Mouse (Mus musculus) gastrocnemius, adult 18-20 months (tissue): ENCODE results near the gene Gm13694. TPM values are rescaled to one million over a fixed set of nuclear protein-coding genes. Genes with fewer than 3 reads are reported as not detected.
"Not testable (repeated sequence)": the region's sequence is repeated elsewhere in the genome, so short reads cannot be mapped to it uniquely, and the experiment has no call there.

ENCODE experiments used
- DNase-seq: peaks from one replicate; pipeline ENCODE4 v3.0.0; 2021; ENCODE audit warnings: low spot score
- long read RNA-seq, 2 experiments: library from polyadenylated mRNA; stranded (forward); transcript quantifications; one replicate each; pipeline ENCODE4 v2.0.0; 2021
- total RNA-seq, 2 experiments: library from RNA; stranded (reverse); gene quantifications; 2 replicates each; pipeline ENCODE4 v1.2.3; 2021

Gm13694 gene
- under 1 TPM; 0.64 to 0.85 TPM for total RNA-seq
- long read RNA-seq, experiment 1: 0 reads
- long read RNA-seq, experiment 2: 0 reads

DNA sequence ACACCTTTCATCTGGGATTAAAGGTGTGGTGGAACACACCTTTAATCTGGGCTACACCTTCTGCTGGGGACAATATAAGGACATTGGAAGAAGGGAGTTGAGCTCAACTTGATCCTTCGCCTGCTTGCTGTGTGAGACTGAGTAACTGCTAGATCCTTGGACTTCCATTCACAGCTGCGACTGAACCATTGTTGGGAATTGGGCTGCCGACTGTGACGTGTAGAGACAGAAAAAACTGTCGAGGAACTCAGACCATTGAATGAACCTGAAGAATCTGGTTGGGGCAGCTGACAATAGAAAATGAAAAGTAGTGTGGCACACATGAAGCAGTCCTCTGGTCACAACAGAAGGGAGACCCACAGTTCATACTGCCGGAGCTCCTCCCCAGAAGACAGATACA is at the start of gene Gm13694:
Gene Gm13694 (plus strand): TSS at position 301 of the 400 bp plus-strand sequence.
- not testable (repeated sequence) for DNase-seq

DNA sequence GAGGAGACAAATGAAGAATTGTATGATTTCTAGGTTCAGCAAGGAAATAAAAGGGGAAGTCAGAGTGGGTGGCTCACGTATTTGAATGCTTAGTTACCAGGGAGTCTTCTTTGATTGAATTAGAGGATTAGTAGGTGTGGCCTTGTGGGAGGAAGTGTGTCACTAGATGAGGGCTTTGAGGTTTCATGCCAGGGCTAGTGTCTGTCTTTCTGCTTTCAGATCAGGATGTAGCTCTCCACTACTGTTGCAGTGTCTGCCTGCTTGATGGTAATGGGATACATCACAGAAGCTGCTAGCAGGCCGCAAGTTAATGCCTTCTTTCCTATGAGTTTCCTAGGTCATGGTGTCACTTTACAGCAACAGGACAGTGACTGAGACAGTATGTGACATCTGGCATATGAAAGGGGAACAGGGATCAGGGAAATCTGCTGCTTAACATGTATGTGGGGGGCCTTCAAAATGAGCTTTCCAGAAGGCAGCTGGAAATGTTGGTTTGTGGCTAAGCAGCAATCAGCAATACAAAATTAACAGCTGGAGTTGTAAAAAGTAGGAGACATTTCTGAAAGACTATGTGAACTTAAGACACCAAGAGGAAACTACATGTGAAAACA is 49.1 kb upstream of the Gm13694 start:
- DNase-seq: no peak

DNA sequence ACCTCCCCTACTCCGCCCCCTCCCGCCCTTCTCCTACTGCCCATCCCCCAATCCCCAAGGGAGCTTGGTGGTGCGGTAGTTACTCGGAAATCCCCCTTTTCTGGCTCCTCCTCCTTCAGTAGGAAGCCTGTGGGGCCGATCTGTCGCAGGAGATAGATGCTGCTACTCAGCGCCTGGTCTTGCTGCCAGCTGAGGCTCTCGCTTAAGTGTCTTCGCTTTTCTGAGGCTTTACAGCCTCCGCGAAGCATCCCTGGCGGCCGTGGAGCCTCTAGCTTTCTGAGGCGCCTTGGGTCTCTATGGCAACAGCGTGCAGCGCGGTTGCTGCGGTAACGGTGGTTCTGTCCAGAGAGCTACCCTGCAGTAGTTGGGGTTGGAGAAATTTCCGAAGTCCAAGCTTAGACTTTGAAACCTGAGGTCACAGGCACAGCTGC is 37.8 kb upstream of the Gm13694 start, which contains the start of gene Zswim2:
Gene Zswim2 (minus strand): TSS at position 298 of the 431 bp plus-strand sequence.
- no peak for DNase-seq

DNA sequence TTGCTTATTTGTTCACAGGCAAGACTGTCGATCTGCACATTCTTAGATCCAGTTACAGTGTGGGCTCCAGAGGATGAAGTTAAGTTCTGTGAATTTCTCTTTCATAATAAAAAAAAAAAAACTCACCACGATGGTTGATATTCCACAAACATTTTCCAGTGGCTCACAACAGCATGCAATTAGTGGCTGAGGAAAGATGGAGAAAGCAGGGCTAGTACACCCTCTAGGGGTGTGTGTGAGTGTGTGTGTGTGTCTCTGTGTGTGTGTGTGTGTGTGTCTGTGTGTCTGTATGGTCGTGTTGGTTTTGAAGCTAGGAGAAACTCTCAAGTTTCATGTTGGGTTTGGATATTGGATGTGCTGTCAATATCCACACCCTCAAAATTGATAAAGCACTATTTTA is 37.4 kb upstream of the Gm13694 start:
- DNase-seq: no peak

DNA sequence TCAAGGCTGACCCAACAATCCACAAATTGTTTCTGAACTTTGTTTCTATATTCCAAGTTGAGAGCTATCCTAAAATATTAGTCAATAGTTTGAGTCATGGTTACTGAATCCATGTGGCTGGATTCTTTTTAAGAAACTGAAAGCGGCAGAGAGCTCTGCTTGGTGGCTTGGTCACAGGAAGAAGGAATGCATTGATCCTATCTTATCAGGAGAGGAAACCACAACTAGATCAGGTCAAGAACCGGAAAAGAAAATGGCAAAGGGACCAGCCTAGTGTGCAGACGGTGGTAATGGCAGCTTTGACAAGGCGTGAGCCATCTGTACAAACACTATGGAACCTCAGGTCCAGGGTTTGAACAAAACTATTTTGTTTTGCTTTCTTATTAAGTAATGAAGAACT is 36.9 kb upstream of the Gm13694 start:
- no peak for DNase-seq

DNA sequence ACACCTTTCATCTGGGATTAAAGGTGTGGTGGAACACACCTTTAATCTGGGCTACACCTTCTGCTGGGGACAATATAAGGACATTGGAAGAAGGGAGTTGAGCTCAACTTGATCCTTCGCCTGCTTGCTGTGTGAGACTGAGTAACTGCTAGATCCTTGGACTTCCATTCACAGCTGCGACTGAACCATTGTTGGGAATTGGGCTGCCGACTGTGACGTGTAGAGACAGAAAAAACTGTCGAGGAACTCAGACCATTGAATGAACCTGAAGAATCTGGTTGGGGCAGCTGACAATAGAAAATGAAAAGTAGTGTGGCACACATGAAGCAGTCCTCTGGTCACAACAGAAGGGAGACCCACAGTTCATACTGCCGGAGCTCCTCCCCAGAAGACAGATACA is 23.3 kb upstream of the Gm13694 start, which contains the start of gene Gm13698:
Gene Gm13698 (plus strand): TSS at position 301 of the 400 bp plus-strand sequence.
- not testable (repeated sequence) for DNase-seq

DNA sequence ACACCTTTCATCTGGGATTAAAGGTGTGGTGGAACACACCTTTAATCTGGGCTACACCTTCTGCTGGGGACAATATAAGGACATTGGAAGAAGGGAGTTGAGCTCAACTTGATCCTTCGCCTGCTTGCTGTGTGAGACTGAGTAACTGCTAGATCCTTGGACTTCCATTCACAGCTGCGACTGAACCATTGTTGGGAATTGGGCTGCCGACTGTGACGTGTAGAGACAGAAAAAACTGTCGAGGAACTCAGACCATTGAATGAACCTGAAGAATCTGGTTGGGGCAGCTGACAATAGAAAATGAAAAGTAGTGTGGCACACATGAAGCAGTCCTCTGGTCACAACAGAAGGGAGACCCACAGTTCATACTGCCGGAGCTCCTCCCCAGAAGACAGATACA is 17.5 kb upstream of the Gm13694 start, which contains the start of gene Gm13693:
Gene Gm13693 (plus strand): TSS at position 301 of the 400 bp plus-strand sequence.
- DNase-seq: not testable (repeated sequence)

DNA sequence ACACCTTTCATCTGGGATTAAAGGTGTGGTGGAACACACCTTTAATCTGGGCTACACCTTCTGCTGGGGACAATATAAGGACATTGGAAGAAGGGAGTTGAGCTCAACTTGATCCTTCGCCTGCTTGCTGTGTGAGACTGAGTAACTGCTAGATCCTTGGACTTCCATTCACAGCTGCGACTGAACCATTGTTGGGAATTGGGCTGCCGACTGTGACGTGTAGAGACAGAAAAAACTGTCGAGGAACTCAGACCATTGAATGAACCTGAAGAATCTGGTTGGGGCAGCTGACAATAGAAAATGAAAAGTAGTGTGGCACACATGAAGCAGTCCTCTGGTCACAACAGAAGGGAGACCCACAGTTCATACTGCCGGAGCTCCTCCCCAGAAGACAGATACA is 11.7 kb upstream of the Gm13694 start, which contains the start of gene Gm13695:
Gene Gm13695 (plus strand): TSS at position 301 of the 400 bp plus-strand sequence.
- DNase-seq: not testable (repeated sequence)

DNA sequence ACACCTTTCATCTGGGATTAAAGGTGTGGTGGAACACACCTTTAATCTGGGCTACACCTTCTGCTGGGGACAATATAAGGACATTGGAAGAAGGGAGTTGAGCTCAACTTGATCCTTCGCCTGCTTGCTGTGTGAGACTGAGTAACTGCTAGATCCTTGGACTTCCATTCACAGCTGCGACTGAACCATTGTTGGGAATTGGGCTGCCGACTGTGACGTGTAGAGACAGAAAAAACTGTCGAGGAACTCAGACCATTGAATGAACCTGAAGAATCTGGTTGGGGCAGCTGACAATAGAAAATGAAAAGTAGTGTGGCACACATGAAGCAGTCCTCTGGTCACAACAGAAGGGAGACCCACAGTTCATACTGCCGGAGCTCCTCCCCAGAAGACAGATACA is 5.9 kb upstream of the Gm13694 start, which contains the start of gene Gm13696:
Gene Gm13696 (plus strand): TSS at position 301 of the 400 bp plus-strand sequence.
- not testable (repeated sequence) for DNase-seq

DNA sequence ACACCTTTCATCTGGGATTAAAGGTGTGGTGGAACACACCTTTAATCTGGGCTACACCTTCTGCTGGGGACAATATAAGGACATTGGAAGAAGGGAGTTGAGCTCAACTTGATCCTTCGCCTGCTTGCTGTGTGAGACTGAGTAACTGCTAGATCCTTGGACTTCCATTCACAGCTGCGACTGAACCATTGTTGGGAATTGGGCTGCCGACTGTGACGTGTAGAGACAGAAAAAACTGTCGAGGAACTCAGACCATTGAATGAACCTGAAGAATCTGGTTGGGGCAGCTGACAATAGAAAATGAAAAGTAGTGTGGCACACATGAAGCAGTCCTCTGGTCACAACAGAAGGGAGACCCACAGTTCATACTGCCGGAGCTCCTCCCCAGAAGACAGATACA is 5.7 kb downstream of the Gm13694 start, which contains the start of gene Gm13697:
Gene Gm13697 (plus strand): TSS at position 301 of the 400 bp plus-strand sequence.
- DNase-seq: not testable (repeated sequence)

DNA sequence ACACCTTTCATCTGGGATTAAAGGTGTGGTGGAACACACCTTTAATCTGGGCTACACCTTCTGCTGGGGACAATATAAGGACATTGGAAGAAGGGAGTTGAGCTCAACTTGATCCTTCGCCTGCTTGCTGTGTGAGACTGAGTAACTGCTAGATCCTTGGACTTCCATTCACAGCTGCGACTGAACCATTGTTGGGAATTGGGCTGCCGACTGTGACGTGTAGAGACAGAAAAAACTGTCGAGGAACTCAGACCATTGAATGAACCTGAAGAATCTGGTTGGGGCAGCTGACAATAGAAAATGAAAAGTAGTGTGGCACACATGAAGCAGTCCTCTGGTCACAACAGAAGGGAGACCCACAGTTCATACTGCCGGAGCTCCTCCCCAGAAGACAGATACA is 11.5 kb downstream of the Gm13694 start, which contains the start of gene Gm13691:
Gene Gm13691 (plus strand): TSS at position 301 of the 400 bp plus-strand sequence.
- DNase-seq: not testable (repeated sequence)

DNA sequence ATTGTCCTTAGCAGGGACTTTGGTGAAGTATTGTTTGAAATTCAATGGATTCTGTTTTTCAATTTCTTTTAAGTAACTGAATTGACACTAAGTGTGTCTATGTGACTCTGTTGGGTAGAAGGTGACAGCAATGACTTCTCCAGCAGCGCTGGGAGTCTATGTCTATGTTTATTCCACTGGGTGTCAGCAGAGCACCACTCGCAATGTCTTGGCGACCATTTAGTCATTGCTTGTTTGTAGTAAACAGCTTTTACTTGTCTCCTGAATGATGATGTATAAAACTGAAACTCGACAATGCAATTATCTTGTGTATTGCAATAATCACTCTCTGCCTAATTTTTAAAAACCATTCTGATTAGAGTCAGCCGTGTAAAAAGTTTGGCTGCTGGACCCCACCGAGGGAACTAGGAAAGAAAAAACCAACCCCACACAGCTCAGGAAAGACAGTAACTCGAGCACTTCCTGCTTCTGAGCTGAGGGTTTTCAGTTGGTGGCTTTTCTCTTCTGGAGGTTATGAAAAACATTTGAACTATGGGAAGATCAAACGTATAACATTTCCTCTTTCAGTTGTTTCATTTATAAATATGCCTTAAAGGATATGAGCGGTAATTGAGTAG is 15.0 kb downstream of the Gm13694 start:
- not testable (repeated sequence) for DNase-seq

DNA sequence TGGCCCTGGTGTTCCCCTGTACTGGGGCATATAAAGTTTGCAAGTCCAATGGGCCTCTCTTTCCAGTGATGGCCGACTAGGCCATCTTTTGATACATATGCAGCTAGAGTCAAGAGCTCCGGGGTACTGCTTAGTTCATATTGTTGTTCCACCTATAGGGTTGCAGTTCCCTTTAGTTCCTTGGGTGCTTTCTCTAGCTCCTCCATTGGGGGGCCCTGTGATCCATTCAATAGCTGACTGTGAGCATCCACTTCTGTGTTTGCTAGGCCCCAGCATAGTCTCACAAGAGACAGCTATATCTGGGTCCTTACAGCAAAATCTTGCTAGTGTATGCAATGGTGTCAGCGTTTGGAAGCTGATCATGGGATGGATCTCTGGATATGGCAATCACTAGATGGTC is 15.8 kb downstream of the Gm13694 start:
- not testable (repeated sequence) for DNase-seq

DNA sequence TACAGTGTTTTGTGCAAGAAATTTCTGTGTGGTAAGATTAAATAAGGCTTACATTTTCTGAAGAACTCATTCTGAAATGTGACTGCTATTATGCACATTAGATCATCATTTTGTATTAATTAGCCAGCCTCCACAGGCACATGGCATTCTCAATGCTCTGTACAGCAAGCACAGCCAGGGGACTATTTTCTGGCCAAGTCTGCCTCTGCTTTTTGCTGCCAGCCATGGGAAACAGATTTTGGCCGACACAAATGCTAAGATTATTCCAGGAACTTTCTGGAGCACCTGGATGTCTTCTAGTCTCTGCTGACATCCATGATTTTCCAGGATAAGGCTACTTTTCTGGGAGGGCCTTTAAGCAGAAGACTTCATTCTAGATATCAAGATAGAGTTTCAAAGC is 30.2 kb downstream of the Gm13694 start:
- DNase-seq: no peak

DNA sequence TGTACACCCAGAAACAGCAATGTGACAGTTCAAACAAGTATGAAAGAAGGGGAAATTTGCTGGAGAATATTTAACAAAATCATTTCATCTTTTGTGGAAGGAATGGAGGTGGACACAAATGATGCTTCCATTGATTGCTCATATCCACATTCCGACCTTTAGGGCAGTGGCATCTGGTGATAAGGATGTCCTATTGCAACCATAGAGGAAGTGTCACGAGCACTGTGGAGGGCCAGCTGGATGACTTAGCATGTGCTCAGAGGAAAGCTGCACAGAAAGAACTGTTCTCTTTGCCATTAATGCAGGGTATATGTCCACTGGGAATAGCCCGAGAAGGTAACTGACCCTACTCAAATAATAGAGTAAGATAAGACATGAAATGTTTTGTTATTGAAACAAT is 31.1 kb downstream of the Gm13694 start:
- DNase-seq: no peak

DNA sequence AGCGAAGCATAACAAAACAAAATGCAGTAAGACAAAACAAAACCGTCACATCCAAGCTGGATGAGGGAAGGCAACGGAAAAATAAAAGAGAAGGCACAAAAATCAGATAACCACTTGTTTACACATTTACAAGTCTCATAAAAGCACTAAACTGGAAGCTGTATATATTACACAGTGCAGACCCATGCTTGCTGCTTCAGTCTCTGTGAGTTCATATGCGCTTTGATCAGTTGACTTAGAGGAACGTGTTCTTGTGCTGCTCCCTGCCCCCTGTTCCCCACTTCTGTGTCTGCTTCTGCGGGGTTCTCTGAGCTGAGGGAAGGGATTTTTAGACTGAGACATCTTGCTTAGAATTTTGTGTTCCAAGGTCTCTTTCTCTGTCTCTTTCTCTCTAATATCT is 35.8 kb downstream of the Gm13694 start:
- no peak for DNase-seq

DNA sequence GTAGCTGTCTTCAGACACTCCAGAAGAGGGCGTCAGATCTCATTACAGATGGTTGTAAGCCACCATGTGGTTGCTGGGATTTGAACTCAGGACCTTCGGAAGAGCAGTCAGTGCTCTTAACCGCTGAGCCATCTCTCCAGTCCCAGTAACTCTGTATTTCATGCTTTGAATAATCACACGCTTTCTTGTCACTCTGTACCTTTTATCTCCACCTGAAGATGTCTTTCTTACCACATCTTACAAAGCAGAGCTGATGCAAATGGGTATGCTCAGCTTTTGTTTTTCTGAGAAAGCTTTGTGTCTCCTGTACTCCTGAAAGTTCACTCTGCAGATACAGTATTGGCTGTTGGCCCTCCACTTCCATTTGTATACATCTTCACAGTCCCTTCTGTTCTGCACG is 37.6 kb downstream of the Gm13694 start:
- DNase-seq: not testable (repeated sequence)

DNA sequence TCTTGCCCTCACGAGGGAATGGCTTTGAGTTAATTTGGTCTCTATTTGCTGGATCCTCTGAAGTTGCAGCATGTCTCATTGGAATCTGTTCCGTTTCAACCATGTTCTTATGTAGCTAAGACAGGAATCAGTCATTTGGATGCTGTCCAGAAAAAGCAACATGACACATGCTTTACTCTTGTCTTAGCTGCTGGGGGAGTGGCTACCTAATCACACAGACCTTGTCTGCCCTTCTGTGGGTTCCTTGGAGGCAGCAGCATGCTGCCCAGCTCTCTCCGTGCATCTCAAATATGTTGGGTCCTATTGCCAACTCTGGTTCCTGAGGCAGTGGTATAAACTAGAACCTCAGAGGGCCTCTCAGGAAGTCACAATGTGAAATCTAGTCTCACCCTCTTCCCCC is 39.6 kb downstream of the Gm13694 start:
- no peak for DNase-seq

DNA sequence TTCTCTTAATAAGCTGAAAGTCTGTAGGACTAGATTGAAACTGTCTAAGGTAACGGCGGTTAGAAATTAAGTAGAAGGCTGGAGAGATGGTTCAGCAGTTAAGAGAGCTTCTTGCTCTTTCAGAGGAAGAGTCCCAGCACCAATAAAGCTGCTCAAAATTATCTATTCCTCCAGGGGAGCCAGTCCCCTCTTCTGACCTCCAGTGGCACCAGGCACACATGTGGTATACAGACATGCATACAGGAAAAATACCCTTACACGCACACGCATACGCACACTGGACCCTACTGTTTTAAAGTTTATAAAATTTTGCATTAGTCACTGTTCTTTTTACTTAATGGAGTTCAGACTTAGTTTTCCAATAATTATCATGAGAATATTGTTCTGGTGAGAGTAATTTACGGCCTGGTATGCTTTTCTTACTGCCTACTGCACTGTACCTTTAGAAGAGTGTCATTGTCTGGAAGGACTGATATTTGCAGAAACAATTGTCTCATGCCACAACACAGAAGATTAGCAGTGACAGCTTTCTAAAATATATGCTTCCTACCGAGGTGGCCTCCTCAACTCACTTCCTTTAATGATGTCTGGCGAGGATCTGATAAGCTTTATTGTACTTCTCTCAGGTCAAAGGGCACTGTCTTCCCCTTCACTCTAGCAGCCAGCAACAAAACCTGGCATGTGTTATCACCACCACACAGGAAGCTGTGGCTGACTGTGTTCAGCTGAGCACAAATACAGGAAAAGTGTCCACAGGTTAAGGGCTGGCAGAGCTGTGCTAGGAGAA is 41.0 kb downstream of the Gm13694 start:
- no peak for DNase-seq

DNA sequence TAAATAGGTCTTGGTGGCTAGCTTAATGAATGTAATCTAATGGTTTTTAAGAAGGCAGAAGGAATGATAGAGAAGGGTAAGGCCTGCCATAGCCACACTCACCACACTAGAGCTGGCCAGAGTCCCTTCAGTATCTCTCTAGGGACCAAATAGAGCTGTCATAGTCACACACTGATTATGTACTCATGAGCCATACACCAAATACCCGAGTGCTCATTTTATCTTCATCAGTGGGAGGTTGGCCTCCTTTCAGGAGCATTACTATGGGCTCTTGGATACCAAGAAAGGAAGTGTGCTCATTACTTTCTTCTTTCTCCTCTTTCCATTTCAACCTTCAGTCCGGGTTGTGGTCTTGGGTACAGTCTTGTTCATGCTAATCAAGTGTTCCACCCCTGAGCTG is 43.2 kb downstream of the Gm13694 start:
- DNase-seq: no peak

DNA sequence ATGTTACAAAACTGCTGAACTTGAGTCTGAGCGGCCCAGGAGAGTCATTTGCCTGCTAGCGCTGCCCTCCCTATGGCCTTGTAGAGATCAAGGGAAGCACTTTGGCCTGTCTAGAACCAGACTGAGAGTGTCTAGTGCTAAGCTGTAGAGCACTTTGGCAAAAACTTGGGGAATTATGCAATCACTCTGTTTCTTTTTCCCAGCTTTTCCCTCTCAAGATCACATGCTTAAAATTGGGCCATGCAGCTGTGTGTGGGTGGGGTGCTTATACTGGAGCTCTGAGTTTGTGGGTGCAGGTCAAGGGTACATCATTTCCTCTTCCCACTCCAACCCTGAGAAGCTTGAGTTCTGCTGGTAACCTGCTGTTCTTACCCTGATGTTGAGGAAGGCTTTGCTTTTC is 44.2 kb downstream of the Gm13694 start:
- peak; percentile 71 for DNase-seq

DNA sequence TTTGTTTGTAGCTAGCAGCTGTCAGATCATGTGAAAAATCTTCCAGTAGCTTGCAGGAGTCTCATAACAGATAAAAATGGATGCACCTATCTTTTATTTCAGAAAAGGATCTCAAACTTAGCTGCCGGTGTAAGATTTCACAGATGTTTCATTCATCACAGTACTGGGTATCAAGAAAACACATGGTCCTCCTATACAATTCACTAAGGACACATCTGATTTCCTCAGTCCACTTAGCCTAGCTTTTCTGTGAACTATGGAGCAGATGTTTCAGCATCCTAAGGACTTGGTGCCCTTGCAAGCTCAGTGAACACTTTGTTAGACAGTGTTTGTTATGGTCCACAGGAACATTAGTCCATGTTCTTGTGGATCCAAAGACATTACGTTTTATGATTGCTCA is 44.6 kb downstream of the Gm13694 start:
- no peak for DNase-seq
